Mouse (Mus musculus) heart, adult 2 months (tissue): Measurements from ENCODE around the gene Pdxdc1. TPM values are rescaled to one million over a fixed set of nuclear protein-coding genes. Genes with fewer than 3 reads are reported as not detected.
A peak's percentile ranks its signal among the peaks of the same experiment; 100 is the strongest.
"Not testable (repeated sequence)": the region's sequence is repeated elsewhere in the genome, so short reads cannot be mapped to it uniquely, and the experiment has no call there.

ENCODE experiments used
- DNase-seq, 2 experiments: peaks; one replicate each; pipeline ENCODE4 v3.0.0; 2021
- H3K27ac ChIP-seq: fragments of 200-600 bp; 2 replicates; pipeline ENCODE4 v1.8.1; 2022
- H3K27me3 ChIP-seq: fragments of 200-500 bp; 2 replicates; pipeline ENCODE4 v1.6.1; 2012; ENCODE audit warnings: mild to moderate bottlenecking, low read length, inconsistent platforms, mixed read lengths; ENCODE audit not compliant: control insufficient read depth, insufficient read depth
- H3K36me3 ChIP-seq: fragments of 200-500 bp; 2 replicates; pipeline ENCODE4 v1.6.1; 2012; ENCODE audit warnings: low read length, inconsistent platforms; ENCODE audit not compliant: control insufficient read depth, insufficient read depth
- H3K4me1 ChIP-seq: fragments of 200-500 bp; 2 replicates; pipeline ENCODE4 v1.6.1; 2011; ENCODE audit warnings: low read length; ENCODE audit not compliant: control insufficient read depth, insufficient read depth
- H3K4me3 ChIP-seq: fragments of 200-600 bp; 2 replicates; pipeline ENCODE4 v1.8.1; 2022
- H3K79me2 ChIP-seq: fragments of 200-500 bp; replicated peaks from 2 replicates; pipeline ENCODE4 v1.6.1; 2012; ENCODE audit warnings: mild to moderate bottlenecking, inconsistent platforms, low read length, moderate library complexity, mixed read lengths; ENCODE audit not compliant: control insufficient read depth, insufficient read depth
- H3K9ac ChIP-seq: fragments of 200-500 bp; 2 replicates; pipeline ENCODE4 v1.6.1; 2012; ENCODE audit warnings: low read depth, mild to moderate bottlenecking, control low read depth, inconsistent platforms, low read length, mixed read lengths
- CTCF ChIP-seq: fragments of 200-600 bp; IDR thresholded peaks from 2 replicates; pipeline ENCODE4 v1.8.1; 2022; ENCODE audit warnings: antibody characterized with exemption, mild to moderate bottlenecking, moderate library complexity
- EP300 ChIP-seq: fragments of 200-500 bp; IDR thresholded peaks from 2 replicates; pipeline ENCODE4 v1.6.1; 2011; ENCODE audit warnings: low read depth, low read length, control low read depth; ENCODE audit not compliant: insufficient read depth
- POLR2A ChIP-seq: fragments of 200-500 bp; IDR thresholded peaks from 2 replicates; pipeline ENCODE4 v1.6.1; 2011; ENCODE audit warnings: mild to moderate bottlenecking, low read depth, low read length, control low read depth; ENCODE audit not compliant: insufficient read depth
- WGBS: fragments of 180-500 bp; shearing (Covaris S2); methylation state at CpG from one replicate; pipeline ENCODE4 v1.1.7; 2018; 5-methylcytosine and 5-hydroxymethylcytosine counted together
- intact Hi-C: fragments of 180-260 bp; cut with DNase I; formaldehyde crosslinking; loops from one replicate; pipeline ENCODE4 v1.15.1; 2025
- polyA plus RNA-seq: library from polyadenylated mRNA; depleted of rRNA; stranded (reverse); fragments of >200 nt; gene quantifications from 2 replicates; pipeline ENCODE4 v1.2.3, GENCODE M21; 2012
- total RNA-seq, 2 experiments: library from RNA; stranded (reverse); gene quantifications; 2 replicates each; pipeline ENCODE4 v1.2.3; 2021

Pdxdc1 gene
- total and polyA plus RNA-seq, 3 experiments, result 67.3 to 92.7 (median 71.3) TPM

GRCm38 (mm10) chr16:13875483-13875882, 27.4 kb downstream of the Pdxdc1 start:
- Histone ChIP-seq H3K79me2 (no peaks in the 10 kb centered on the region), H3K9ac (no peak overlapping the region), H3K36me3 (peaks cover 11% of the 10 kb centered on the region), H3K27me3 (no peaks in the 10 kb centered on the region), H3K27ac (no peak overlapping the region), H3K4me1 (no peaks in the 10 kb centered on the region), H3K4me3 (no peak overlapping the region)
- DNase-seq, result no peak
- TF ChIP-seq CTCF (no peak), POLR2A (no peak), EP300 (no peak)
- WGBS, result 61% methylated on average over 4 of the region's 4 CpGs
- intact Hi-C loops, result no loop called here

DNA sequence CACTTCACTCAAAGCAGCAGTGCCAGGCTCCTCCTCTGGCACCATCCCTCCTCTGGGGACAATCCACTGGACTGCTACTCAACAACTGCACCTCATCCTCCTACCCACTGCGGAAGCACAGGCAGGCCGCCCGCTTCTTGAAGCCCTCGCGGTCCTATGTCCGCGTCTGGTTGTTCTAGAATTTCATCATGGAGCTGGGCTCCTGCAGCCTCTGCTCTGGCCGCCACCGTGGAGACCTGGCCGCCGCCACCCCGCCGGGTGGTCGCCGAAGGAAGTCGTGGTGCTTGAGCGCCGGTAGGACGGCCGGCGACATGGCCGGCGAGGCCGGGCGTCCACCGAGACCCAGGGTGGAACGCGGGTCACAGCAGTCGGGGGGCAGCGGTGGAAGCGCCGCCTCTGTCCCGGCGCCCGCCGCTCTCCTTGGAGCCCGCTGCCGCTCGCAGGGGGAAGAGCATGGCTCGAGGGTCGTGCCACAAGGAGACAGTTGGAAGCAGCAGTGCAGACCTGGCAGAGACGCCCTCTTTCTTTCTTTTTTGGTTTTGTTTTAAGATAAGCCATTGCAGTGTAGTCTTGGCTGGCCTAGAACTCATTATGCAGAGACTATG, 34.9 kb downstream of the Pdxdc1 start:
- Histone ChIP-seq H3K4me1 (no peaks in the 10 kb centered on the region), H3K27me3 (no peaks in the 10 kb centered on the region), H3K36me3 (peaks cover 2% of the 10 kb centered on the region; the same call in 1 of the 2 replicates), H3K79me2 (no peaks in the 10 kb centered on the region), H3K27ac (no peak overlapping the region), H3K4me3 (no peak overlapping the region), H3K9ac (no peak overlapping the region)
- intact Hi-C loops, result no loop called here
- whole genome bisulfite sequencing, result 59% methylated on average over 42 of the region's 42 CpGs
- TF ChIP-seq CTCF, result no peak
- TF ChIP-seq EP300, result no peak
- no peak for TF ChIP-seq POLR2A
- peak; percentile 6 to 18 for DNase-seq

DNA sequence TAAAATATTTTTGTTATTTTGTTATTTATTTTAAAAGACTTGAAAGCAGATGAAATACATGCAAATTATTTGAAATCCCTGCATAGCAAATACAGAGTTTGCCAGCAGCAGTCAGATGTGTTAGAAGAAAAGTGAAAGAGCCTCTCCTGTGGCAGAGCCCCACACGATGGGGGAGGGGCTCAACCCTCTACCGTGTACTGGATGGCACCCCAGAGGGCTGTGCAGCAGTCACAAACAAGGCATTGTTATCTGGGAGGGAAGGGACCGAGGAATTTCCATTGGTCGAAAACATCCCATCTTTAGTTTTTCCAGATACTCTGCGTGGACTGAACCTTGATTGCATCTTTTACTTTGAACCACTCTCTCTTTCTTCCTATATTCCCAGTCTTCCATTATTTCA, 35.5 kb downstream of the Pdxdc1 start:
- WGBS, result 59% methylated on average over 5 of the region's 5 CpGs
- H3K4me1 ChIP-seq, H3K27me3 ChIP-seq, H3K36me3 ChIP-seq, H3K79me2 ChIP-seq, intact Hi-C loops, DNase-seq, H3K27ac ChIP-seq, H3K4me3 ChIP-seq, H3K9ac ChIP-seq: not testable (repeated sequence)

DNA sequence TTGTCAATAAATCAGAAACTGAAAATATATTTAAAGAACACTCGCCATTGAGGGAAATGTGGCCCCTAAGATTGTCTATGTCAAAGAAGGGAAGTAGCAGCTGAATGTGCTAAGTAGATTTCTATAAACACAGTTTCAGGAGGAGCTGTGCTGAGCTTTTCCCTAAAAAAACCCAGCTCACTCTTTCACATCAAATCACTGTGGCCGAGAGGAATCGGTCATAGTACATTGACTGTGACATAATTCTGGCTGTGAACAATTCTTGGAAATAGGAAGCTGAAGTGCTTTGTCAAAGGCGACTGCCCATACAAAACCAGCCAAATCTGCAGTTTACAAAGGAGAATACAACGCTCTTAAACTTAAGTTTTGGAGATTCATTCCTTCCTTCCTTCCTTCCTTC, 36.3 kb downstream of the Pdxdc1 start:
- intact Hi-C loops, result no loop called here
- Histone ChIP-seq H3K4me3 (no peak overlapping the region), H3K79me2 (no peaks in the 10 kb centered on the region), H3K9ac (no peak overlapping the region), H3K27ac (no peak overlapping the region), H3K27me3 (no peaks in the 10 kb centered on the region), H3K36me3 (peaks cover 2% of the 10 kb centered on the region; the same call in 1 of the 2 replicates), H3K4me1 (no peaks in the 10 kb centered on the region)
- WGBS, result 50% methylated on average over 5 of the region's 5 CpGs
- TF ChIP-seq CTCF (no peak), POLR2A (no peak), EP300 (no peak)
- no peak for DNase-seq

DNA sequence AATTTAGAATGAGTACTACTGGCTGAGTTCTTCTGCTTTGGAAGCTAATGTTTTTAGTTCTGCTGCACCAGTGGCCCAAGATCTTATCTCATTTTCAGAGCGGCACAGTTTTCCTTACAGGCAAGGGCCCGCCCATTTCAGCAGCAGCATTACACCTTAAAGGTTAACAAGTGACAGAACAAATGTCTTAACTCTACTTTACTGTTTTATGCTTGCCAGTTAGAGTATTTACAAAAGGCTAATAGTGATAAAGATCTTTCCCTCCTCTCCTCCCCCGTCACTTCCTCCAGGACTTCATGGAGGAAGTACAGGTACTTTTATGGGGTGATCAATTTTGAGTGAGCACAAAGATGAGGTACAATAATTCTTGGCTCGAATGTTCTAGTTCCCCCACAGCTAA, 36.9 kb downstream of the Pdxdc1 start:
- Histone ChIP-seq H3K36me3 (peaks cover 2% of the 10 kb centered on the region; the same call in 1 of the 2 replicates), H3K79me2 (no peaks in the 10 kb centered on the region), H3K9ac (no peak overlapping the region), H3K4me1 (no peaks in the 10 kb centered on the region), H3K4me3 (no peak overlapping the region), H3K27ac (no peak overlapping the region), H3K27me3 (no peaks in the 10 kb centered on the region)
- 60% methylated on average over 4 of the region's 4 CpGs for WGBS
- no peak for DNase-seq
- intact Hi-C loops, result no loop called here
- TF ChIP-seq CTCF, result no peak
- TF ChIP-seq EP300, result no peak
- no peak for TF ChIP-seq POLR2A

- no peak for DNase-seq
- no peaks in the 10 kb centered on the region for H3K27me3 ChIP-seq
- intact Hi-C loops, result no loop called here
- no peak overlapping the region for H3K27ac ChIP-seq
- H3K79me2 ChIP-seq, result no peaks in the 10 kb centered on the region
- no peak overlapping the region for H3K9ac ChIP-seq
- H3K36me3 ChIP-seq, result peaks cover 3% of the 10 kb centered on the region; the same call in 1 of the 2 replicates
- TF ChIP-seq POLR2A (no peak), CTCF (no peak), EP300 (no peak)
- no peak overlapping the region for H3K4me3 ChIP-seq
- WGBS, result 95% methylated on average over 4 of the region's 4 CpGs
- H3K4me1 ChIP-seq, result no peaks in the 10 kb centered on the region
Observed at GRCm38 (mm10) chr16:13853886-13854285, 49.0 kb downstream of the Pdxdc1 start.
